In the genomic region with DNA sequence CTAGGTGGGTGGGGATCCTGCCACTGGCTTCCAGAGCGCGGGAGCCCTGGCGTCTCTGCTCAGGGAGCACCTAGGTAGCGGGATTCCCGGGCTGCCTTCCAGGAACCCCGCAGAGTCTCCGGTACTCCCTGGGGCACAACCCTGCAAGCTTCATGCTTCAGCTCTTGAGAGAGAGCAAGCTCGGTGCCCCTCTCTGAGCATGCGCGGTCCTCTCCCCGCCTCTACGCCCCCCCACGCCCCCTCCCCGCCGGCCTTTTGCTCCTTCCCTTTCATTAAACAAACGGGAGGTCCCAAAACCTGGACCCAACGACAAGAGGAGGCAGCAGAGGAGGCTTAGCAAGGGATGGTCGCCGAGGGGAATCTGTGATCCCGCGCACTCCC, we compare ENCODE assay signal across 7 mouse cellular contexts. TPM values are rescaled to one million over a fixed set of nuclear protein-coding genes. Genes with fewer than 3 reads are reported as not detected.
DNase-seq lines count a peak whose midpoint lies in the region; ATAC-seq and TF ChIP-seq lines count a peak whose summit lies in the region.

Plppr1 (plus strand) TSS at position 253 of the 381 bp plus-strand sequence.

- TF ChIP-seq POLR2A in embryonic fibroblast, embryonic 13.5 days (IDR thresholded peaks at IDR 0.05; ENCODE audit: low read depth, low read length): no peak
- no peak for TF ChIP-seq POLR2A in olfactory bulb, adult 2 months (IDR thresholded peaks at IDR 0.05; ENCODE audit: insufficient read depth, low read depth, low read length)

- no peak for TF ChIP-seq CTCF in embryonic fibroblast, embryonic 13.5 days (IDR thresholded peaks at IDR 0.05; ENCODE audit: borderline replicate concordance, insufficient read depth, low read length)
- no peak for TF ChIP-seq CTCF in olfactory bulb, adult 2 months (IDR thresholded peaks at IDR 0.05; ENCODE audit: insufficient read depth, low read depth, low read length)

- peak within 1 kb of the TSS; percentile 63 to 67 for H3K4me3 ChIP-seq in ES-E14 (ENCODE audit: insufficient read depth in 1 of 2, low read depth in 1 of 2, low read length in 2 of 2, poor library complexity in 1 of 2, severe bottlenecking in 1 of 2)
- H3K4me3 ChIP-seq in embryonic fibroblast, embryonic 13.5 days (ENCODE audit: insufficient read depth, low read length): peak within 1 kb of the TSS; percentile 25
- H3K4me3 ChIP-seq in intestine, embryonic 14.5 days (ENCODE audit: low read depth, low read length): peak within 1 kb of the TSS; percentile 60
- peak within 1 kb of the TSS; percentile 84 for H3K4me3 ChIP-seq in olfactory bulb, adult 2 months (ENCODE audit: insufficient read depth, low read depth, low read length)

- in situ Hi-C loops in ES-E14 (cut with MboI; ENCODE audit: low sequenced_read_pairs in 2 of 2, unreplicated experiment in 2 of 2): no loop called here

- no peak within 1 kb of the TSS for H3K27ac ChIP-seq in ES-E14 (ENCODE audit: insufficient read depth, low read depth, low read length, poor library complexity, severe bottlenecking)
- H3K27ac ChIP-seq in embryonic fibroblast, embryonic 13.5 days (ENCODE audit: insufficient read depth, low read length): no peak within 1 kb of the TSS
- no peak within 1 kb of the TSS for H3K27ac ChIP-seq in intestine, embryonic 14.5 days (ENCODE audit: low read depth)
- peak within 1 kb of the TSS; percentile 7; the same call in 1 of the 2 replicates for H3K27ac ChIP-seq in olfactory bulb, adult 2 months (ENCODE audit: insufficient read depth, low read depth, low read length)

- under 1% methylated on average over 20 of the region's 21 CpGs for WGBS in intestine, embryonic 14.5 days
- WGBS in olfactory bulb, adult 2 months: 0% methylated on average over 21 of the region's 21 CpGs

- H3K4me1 ChIP-seq in ES-E14 (ENCODE audit: control insufficient read depth in 2 of 2, insufficient read depth in 2 of 2, low read length in 2 of 2, poor library complexity in 1 of 2): peaks cover 0 to 2% of the 10 kb centered on the region in 2 experiments; a peak in 1 of 4 replicates
- no peaks in the 10 kb centered on the region for H3K4me1 ChIP-seq in embryonic fibroblast, embryonic 13.5 days (ENCODE audit: control insufficient read depth, insufficient read depth, low read length)
- peaks cover 8% of the 10 kb centered on the region; the same call in 1 of the 2 replicates for H3K4me1 ChIP-seq in intestine, embryonic 14.5 days (replicated peaks; ENCODE audit: control insufficient read depth, insufficient read depth, low read length)
- H3K4me1 ChIP-seq in olfactory bulb, adult 2 months (ENCODE audit: control insufficient read depth, insufficient read depth, low read length): peaks cover 15% of the 10 kb centered on the region

- DNase-seq in ES-E14 (ENCODE audit: low read depth, low spot score): peak; percentile 26
- peak; percentile 3 to 15 for DNase-seq in adrenal gland, postnatal 36 days
- DNase-seq in intestine, embryonic 14.5 days (ENCODE audit: low spot score): peak; percentile 88
- DNase-seq in left cerebral cortex, postnatal 4 days: peak; percentile 90
- DNase-seq in urinary bladder, postnatal 10 days (ENCODE audit: low spot score): no peak

- intact Hi-C loops in left cerebral cortex, postnatal 4 days (cut with DNase I): loop anchor here (5.0 to 10.0 kb wide), 3 partner anchors 157 to 364 kb away; no protein-coding TSS in a partner anchor

- peak; percentile 87 for ATAC-seq in intestine, embryonic 14.5 days (replicated peaks; ENCODE audit: low FRiP score, low TSS enrichment, low read depth)

- H3K4me2 ChIP-seq in intestine, embryonic 14.5 days (ENCODE audit: low read length): peak within 1 kb of the TSS; percentile 99

- H3K27me3 ChIP-seq in intestine, embryonic 14.5 days (replicated peaks; ENCODE audit: control insufficient read depth, insufficient read depth, low read length): 0 out of 2 replicates have a peak, but pooled peaks cover 8% of the 10 kb centered on the region

- H3K9me3 ChIP-seq in ES-E14 (ENCODE audit: control insufficient read depth, insufficient read depth, low read depth, low read length): no peaks in the 10 kb centered on the region
- H3K9me3 ChIP-seq in intestine, embryonic 14.5 days (ENCODE audit: control insufficient read depth, low read length): no peaks in the 10 kb centered on the region

- H3K36me3 ChIP-seq in ES-E14 (ENCODE audit: control insufficient read depth, insufficient read depth, low read length, poor library complexity, severe bottlenecking): no peaks in the 10 kb centered on the region
- H3K36me3 ChIP-seq in intestine, embryonic 14.5 days (ENCODE audit: control insufficient read depth, insufficient read depth, low read length): no peaks in the 10 kb centered on the region

- H3K9ac ChIP-seq in ES-E14 (ENCODE audit: insufficient read depth, low read depth, low read length, poor library complexity, severe bottlenecking): peak within 1 kb of the TSS; percentile 4; the same call in 1 of the 2 replicates
- H3K9ac ChIP-seq in intestine, embryonic 14.5 days (ENCODE audit: low read length): peak within 1 kb of the TSS; percentile 45

TF ChIP-seq in ES-E14, 5 proteins besides CTCF, POLR2A, EP300 and RAD21:
- TF ChIP-seq CHD2 (IDR thresholded peaks at IDR 0.05; ENCODE audit: low read depth, low read length): no peak
- TF ChIP-seq ZNF384 (IDR thresholded peaks at IDR 0.05; ENCODE audit: low read depth, low read length): no peak
- no peak for TF ChIP-seq ZC3H11A (IDR thresholded peaks at IDR 0.05; ENCODE audit: borderline replicate concordance, low read depth, low read length)
- no peak for TF ChIP-seq HCFC1 (IDR thresholded peaks at IDR 0.05; ENCODE audit: borderline replicate concordance, insufficient read depth, low read length)
- TF ChIP-seq MAFK (IDR thresholded peaks at IDR 0.05; ENCODE audit: insufficient read depth, low read depth, low read length): no peak

RNA-seq across cellular contexts. Expression of gene Plppr1, which starts in this region (rescaled TPM):
- 0.18 and 0.48 TPM in 2 replicates for total RNA-seq in ES-E14 (2012; rRNA removed)
- under 1 TPM in 1 of 2 experiments, not detected in 1; 0.10 TPM for total RNA-seq in adrenal gland, postnatal 36 days (2021)
- 0.51 TPM in 1 of 2 replicates, not detected in the other for polyA plus RNA-seq in embryonic fibroblast, embryonic 13.5 days (2011; ENCODE audit: insufficient read length, low read depth, missing spikeins)
- 1.3 and 2.3 TPM in 2 replicates for polyA plus RNA-seq in intestine, embryonic 14.5 days (2014; fragmentation: Nextera tagmentation; extraction: Ambion mirVana)
- 10 to 100 TPM; 82.4 to 92.1 TPM for total RNA-seq in left cerebral cortex, postnatal 4 days (2021)
- not detected in 2 replicates for polyA plus RNA-seq in olfactory bulb, adult 2 months (2012; ENCODE audit: insufficient read depth, insufficient read length, low replicate concordance, missing spikeins)

Comparison
In these comparisons a context has a peak if more than half of its experiments do, and no peak if none do; other contexts are left out.
1. RNA of gene Plppr1 (total RNA-seq): 82.4 to 92.1 TPM in left cerebral cortex, postnatal 4 days; 0.18 to 0.48 TPM in ES-E14 and 0.10 TPM in adrenal gland, postnatal 36 days; every median in the first group is over 10 times any median in the second.
2. Peak in DNase-seq, H3K4me3 ChIP-seq and H3K9ac ChIP-seq in ES-E14; RNA of the gene not detected or under 1 TPM.
3. Peak in DNase-seq in adrenal gland, postnatal 36 days; RNA of the gene not detected or under 1 TPM.
4. H3K4me3 ChIP-seq: peak in every context shown above with its lines; median percentile 84 in olfactory bulb, adult 2 months; 65 in ES-E14; 60 in intestine, embryonic 14.5 days; 25 in embryonic fibroblast, embryonic 13.5 days.